19 mouse cellular contexts compared by ENCODE assay signal in the genomic region with DNA sequence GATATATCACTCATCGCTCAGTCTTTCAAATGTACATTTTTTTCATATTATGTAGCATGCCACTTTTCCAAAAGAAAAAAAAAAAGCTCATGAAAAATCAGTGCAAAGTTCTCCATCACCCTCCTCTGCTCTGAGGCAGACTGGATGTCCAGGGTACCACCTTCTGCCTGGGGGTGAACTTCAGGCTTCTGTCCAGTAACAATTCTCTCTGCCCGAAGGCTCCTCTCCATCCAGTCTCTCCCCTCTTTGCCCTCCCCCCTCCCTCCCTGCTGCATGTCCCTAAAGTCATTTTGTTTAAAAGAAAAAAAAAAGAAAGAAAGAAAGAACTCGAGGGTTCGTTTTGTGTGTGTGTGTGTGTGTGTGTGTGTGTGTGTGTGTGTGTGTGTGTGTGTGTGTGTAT. TPM values are rescaled to one million over a fixed set of nuclear protein-coding genes. Genes with fewer than 3 reads are reported as not detected.
A peak's percentile ranks its signal among the peaks of the same experiment; 100 is the strongest.
DNase-seq lines count a peak whose midpoint lies in the region; ATAC-seq lines count a peak whose summit lies in the region.
"Had no signal": no experiment of that assay in that cellular context is flagged by ENCODE, and none has a peak within 500 bp of the region (broad histone marks: within the 10 kb centered on the region; RNA-seq: fewer than 3 reads in every experiment).

No protein-coding gene starts in this region.

- peaks cover 14% of the 10 kb centered on the region; the same call in 1 of the 2 replicates for H3K4me1 ChIP-seq in limb, embryonic 11.5 days (ENCODE audit: control insufficient read depth, insufficient read depth, low read length)
- H3K4me1 ChIP-seq in limb, embryonic 10.5 days, result peaks cover 40% of the 10 kb centered on the region
- peaks cover 61% of the 10 kb centered on the region for H3K4me1 ChIP-seq in midbrain, embryonic 10.5 days
- H3K4me1 ChIP-seq: liver, embryonic 13.5 days had no signal

- H3K9me3 ChIP-seq in limb, embryonic 11.5 days (ENCODE audit: control insufficient read depth, low read length), result no peaks in the 10 kb centered on the region
- H3K9me3 ChIP-seq in limb, embryonic 10.5 days (replicated peaks), result no peaks in the 10 kb centered on the region
- H3K9me3 ChIP-seq in midbrain, embryonic 10.5 days (replicated peaks), result no peaks in the 10 kb centered on the region
- H3K9me3 ChIP-seq: embryonic facial prominence, embryonic 12.5 days; liver, embryonic 13.5 days had no signal

- H3K4me2 ChIP-seq in limb, embryonic 11.5 days (ENCODE audit: low read depth, severe bottlenecking), result no peak overlapping the region
- H3K4me2 ChIP-seq: liver, embryonic 13.5 days had no signal

- H3K36me3 ChIP-seq in limb, embryonic 11.5 days (ENCODE audit: control insufficient read depth, insufficient read depth, low read length), result no peaks in the 10 kb centered on the region
- no peaks in the 10 kb centered on the region for H3K36me3 ChIP-seq in limb, embryonic 10.5 days
- H3K36me3 ChIP-seq in midbrain, embryonic 10.5 days, result no peaks in the 10 kb centered on the region; the same call in 1 of the 2 replicates
- H3K36me3 ChIP-seq: embryonic facial prominence, embryonic 12.5 days; liver, embryonic 13.5 days had no signal

- peak; percentile 17 for DNase-seq in embryo, embryonic 10.5 days (ENCODE audit: low spot score)
- DNase-seq in embryo, embryonic 10 days (ENCODE audit: low spot score), result no peak
- DNase-seq in limb, embryonic 11.5 days (ENCODE audit: low spot score), result peak; percentile 26
- DNase-seq in limb, embryonic 10.5 days (ENCODE audit: low spot score), result no peak
- no peak for DNase-seq in midbrain, embryonic 10.5 days (ENCODE audit: low spot score)
- peak; percentile 13 for DNase-seq in retina, embryonic 14.5 days (ENCODE audit: low spot score)
- no peak for DNase-seq in right cerebral cortex, adult 18-20 months
- no peak for DNase-seq in lung, adult 18-20 months
- DNase-seq: gastrocnemius, adult 2 months; heart, adult 18-20 months; liver, embryonic 13.5 days had no signal

- 9% methylated on average over 4 of the region's 4 CpGs for WGBS in limb, embryonic 11.5 days
- 11% methylated on average over 2 of the region's 4 CpGs for WGBS in limb, embryonic 10.5 days
- WGBS in midbrain, embryonic 10.5 days, result 9% methylated on average over 4 of the region's 4 CpGs

- H3K4me3 ChIP-seq in limb, embryonic 11.5 days (ENCODE audit: low read depth, low read length), result no peak overlapping the region
- no peak overlapping the region for H3K4me3 ChIP-seq in limb, embryonic 10.5 days
- H3K4me3 ChIP-seq in midbrain, embryonic 10.5 days, result peak overlapping the region; percentile 66
- H3K4me3 ChIP-seq: embryonic facial prominence, embryonic 12.5 days; layer of hippocampus, adult 2 months; liver, embryonic 13.5 days; myocyte had no signal

- peaks cover 91% of the 10 kb centered on the region for H3K27me3 ChIP-seq in limb, embryonic 11.5 days (ENCODE audit: control insufficient read depth, insufficient read depth, low read length)
- peaks cover 100% of the 10 kb centered on the region for H3K27me3 ChIP-seq in limb, embryonic 10.5 days (ENCODE audit: low read depth, poor library complexity, severe bottlenecking)
- H3K27me3 ChIP-seq in midbrain, embryonic 10.5 days (ENCODE audit: low read depth, poor library complexity, severe bottlenecking), result peaks cover 100% of the 10 kb centered on the region
- H3K27me3 ChIP-seq: CH12.LX had no signal

- H3K9ac ChIP-seq in limb, embryonic 11.5 days (ENCODE audit: low read length), result no peak overlapping the region
- H3K9ac ChIP-seq: embryonic facial prominence, embryonic 12.5 days; liver, embryonic 13.5 days had no signal

- H3K27ac ChIP-seq in limb, embryonic 11.5 days (replicated peaks; ENCODE audit: low read depth, low read length), result no peak overlapping the region
- no peak overlapping the region for H3K27ac ChIP-seq in limb, embryonic 10.5 days
- peak overlapping the region; percentile 84; the same call in 1 of the 2 replicates for H3K27ac ChIP-seq in midbrain, embryonic 10.5 days (replicated peaks)
- H3K27ac ChIP-seq: embryonic facial prominence, embryonic 12.5 days; gastrocnemius, adult 2 months; layer of hippocampus, adult 2 months; liver, embryonic 13.5 days had no signal

- no peak for ATAC-seq in limb, embryonic 11.5 days (ENCODE audit: insufficient number of reproducible peaks, low FRiP score, low TSS enrichment, low read depth)
- ATAC-seq: intestine, postnatal 0 days had no signal

RNA-seq across cellular contexts. Expression of a gene that starts 5.3 kb away (rescaled TPM):
- polyA plus RNA-seq in limb, embryonic 11.5 days (2014; fragmentation: Nextera tagmentation; extraction: Ambion mirVana), result not detected in 2 replicates
- polyA plus RNA-seq in limb, embryonic 10.5 days (2016; fragmentation: Nextera tagmentation; extraction: Ambion mirVana), result not detected in 2 replicates
- 4.4 and 5.3 TPM in 2 replicates for polyA plus RNA-seq in midbrain, embryonic 10.5 days (2016; fragmentation: Nextera tagmentation; extraction: Ambion mirVana)
- polyA plus RNA-seq: embryonic facial prominence, embryonic 12.5 days; heart, embryonic 14.5 days; intestine, postnatal 0 days; liver, embryonic 13.5 days; lung, embryonic 16.5 days; myocyte; stomach, embryonic 16.5 days had no signal

Comparison
In these comparisons a context has a peak if more than half of its experiments do, and no peak if none do; other contexts are left out.
1. DNase-seq: peak in embryo, embryonic 10.5 days (single experiment), limb, embryonic 11.5 days (single experiment) and retina, embryonic 14.5 days (single experiment); none in embryo, embryonic 10 days (single experiment), limb, embryonic 10.5 days (single experiment), midbrain, embryonic 10.5 days (single experiment), right cerebral cortex, adult 18-20 months (single experiment) and lung, adult 18-20 months (0 of 2).